Mouse (Mus musculus) thymus, postnatal 36 days (tissue): ENCODE measurements around the gene Clk1.

Source experiments
- DNase-seq, 2 experiments: peaks; one replicate each; pipeline ENCODE4 v3.0.0; 2022; ENCODE audit warnings: mixed read lengths in 2 of 2

Clk1 gene

DNA sequence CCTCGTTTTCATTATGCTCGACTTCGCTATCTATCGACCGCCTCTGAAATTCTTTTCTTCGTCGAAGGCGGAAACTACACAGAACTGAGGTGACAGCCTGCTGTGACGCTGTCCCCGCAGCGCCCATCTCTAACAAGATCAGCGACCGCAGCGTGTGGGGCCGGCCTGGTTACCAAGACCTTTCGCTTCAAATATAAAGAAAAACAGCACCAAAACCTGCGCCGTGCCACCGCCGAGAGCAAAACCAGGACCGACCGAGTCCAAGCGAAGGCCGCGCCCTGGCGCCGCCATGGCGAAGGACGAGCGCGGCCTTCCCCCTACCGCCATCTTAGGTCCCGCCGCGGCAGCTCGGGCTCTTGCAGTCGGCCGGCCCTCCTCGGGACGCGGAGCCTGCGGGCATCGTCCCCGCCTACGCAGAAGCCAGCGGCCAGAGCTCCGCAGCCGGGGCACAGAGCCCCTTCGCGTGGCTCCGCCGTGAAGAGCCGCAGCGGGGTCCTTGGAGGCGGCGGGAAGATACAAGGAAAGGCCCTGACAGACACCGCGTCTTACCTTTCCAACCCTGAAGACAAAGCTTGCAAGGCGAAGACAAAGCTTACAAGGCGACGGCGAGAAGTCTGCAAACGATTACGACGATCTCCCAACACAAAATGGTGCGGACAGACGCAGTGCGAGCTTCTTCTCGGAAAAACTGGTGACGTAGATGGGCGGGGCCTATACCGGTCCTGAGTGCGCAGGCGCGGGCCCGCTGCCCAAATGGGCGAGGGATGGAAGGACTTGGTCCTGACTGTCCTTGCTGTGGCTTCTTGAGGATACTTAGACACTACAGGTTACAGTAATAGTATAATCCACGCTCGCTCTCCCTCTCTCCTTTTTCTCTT, at the start of gene Clk1:
TSS of gene Clk1 (minus strand) at position 696 of the 878 bp plus-strand sequence.
- DNase-seq, result peak; percentile 93 to 95

GRCm38 (mm10) chr1:58465561-58465960, 41.7 kb upstream of the Clk1 start:
- DNase-seq, result no peak

- DNase-seq, result no peak
Measured at GRCm38 (mm10) chr1:58465042-58465441, 41.2 kb upstream of the Clk1 start.

GRCm38 (mm10) chr1:58463935-58464334, 40.1 kb upstream of the Clk1 start:
- DNase-seq, result no peak

- no peak for DNase-seq
Measured at GRCm38 (mm10) chr1:58460566-58460965, 36.7 kb upstream of the Clk1 start.

DNA sequence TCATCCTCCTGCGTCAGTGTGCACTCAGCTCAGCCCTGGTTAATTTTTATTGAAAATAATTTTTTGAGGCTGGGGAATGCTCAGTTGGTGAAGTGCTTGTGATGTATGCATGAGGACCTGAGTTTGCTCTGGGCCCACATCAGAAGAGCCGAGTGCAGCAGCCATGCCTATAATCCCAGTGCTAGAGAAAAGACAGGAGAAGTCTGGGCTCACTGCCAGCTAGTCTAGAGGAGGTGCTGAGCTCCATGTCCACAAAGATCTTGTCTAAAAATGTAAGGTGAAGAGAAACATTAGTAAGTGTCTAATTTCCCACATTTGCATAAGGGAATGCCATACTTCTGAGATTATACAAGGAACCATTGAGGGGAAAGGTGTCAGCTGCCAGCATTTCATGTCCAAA, 35.0 kb upstream of the Clk1 start:
- no peak for DNase-seq

- no peak for DNase-seq
Measured at GRCm38 (mm10) chr1:58458175-58458574, 34.3 kb upstream of the Clk1 start.

DNA sequence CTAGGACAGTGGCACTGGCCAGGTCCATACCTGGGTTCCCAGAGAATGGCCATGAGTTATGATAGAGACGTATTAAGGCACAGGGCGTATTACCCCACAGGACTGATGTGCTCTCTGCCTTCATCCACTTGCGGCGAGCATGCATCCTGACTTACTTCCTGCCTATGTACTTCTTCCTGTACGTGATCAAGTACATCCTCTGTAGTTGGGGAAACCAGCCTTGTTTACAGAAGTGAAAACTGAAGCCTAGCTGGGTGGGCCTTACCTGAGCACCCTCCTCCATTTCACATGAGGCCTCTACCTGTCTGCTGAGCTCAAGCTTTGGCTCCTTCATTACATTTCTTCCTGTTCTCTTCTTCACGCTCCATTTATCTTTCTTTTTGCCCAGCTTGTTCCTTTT, 30.4 kb upstream of the Clk1 start:
- DNase-seq, result no peak

DNA sequence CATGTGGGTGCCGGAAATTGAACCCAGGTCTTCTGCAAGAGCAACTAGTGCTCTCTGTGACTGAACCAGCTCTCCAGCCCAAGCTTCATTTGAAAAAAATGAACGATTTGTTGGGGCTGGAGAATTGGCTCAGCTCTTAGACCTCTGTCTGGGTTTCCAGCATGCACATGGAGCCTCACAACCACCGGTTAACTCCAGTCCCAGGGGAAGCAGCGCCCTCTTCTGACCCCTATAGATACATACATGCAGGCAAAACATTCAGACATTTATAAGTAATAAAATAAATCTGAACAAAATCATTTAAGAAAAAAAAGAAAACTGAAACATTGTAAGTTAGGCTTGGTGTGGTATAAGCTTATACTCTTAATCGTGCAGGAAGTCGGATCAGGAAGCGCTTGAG, 24.5 kb upstream of the Clk1 start:
- no peak for DNase-seq

DNA sequence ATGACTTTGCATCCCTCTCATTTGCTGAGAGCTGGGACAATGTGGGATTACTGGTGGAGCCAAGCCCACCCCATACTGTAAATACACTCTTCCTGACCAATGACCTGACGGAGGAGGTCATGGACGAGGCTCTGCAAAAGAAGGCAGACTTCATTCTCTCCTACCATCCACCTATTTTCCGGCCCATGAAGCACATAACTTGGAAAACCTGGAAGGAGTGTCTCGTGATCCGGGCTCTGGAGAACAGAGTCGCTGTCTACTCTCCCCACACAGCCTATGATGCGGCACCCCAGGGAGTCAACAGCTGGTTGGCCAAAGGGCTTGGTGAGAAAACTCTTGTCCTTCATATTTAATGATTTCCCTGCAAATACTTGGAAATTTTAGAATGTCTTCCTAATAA, 23.9 kb upstream of the Clk1 start:
- no peak for DNase-seq

DNA sequence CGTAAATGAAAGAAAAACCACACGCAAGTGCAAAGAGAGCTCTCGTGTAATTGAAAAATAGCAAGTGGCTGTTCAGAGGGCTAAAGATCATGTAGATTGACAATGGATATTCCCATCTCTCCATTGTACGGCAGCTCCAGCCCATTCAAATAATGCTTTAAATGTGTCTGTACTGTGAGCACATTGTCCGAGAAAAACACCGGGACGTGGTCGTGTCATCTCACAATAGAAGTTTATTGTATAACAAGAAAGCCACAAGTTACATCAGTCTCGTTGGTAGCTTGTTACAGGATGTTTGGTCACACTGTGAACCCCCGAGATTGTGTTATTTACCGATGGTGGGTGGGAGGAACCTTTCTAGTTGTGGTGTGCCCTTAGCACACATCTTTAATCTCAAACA, 22.0 kb upstream of the Clk1 start:
- no peak for DNase-seq

- peak; percentile 73 to 79 for DNase-seq
Measured at GRCm38 (mm10) chr1:58445143-58445722, 21.4 kb upstream of the Clk1 start, which contains the start of the genes Nif3l1 and Ppil3. Nif3l1 (plus strand) TSS chr1:58445151. Ppil3 (minus strand) TSS chr1:58445486.

DNA sequence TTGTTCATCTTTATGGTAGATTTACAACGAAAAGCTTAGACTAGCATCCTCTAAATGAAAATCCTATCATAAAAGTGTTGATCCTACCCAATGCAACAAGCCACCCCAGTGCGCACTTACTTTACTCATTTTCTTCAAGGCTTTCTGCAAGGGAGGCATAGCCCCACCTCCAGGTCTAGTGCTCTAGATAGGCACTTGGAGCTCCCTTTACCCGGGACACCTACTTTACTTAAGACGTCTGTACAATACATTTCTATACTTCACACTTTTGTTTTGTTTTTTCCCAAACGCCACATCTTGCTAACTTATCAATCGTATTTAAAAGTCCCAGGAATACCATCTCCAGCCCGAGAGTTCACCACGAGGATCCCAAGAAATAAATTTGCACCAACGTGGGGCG, 20.8 kb upstream of the Clk1 start:
- no peak for DNase-seq

DNA sequence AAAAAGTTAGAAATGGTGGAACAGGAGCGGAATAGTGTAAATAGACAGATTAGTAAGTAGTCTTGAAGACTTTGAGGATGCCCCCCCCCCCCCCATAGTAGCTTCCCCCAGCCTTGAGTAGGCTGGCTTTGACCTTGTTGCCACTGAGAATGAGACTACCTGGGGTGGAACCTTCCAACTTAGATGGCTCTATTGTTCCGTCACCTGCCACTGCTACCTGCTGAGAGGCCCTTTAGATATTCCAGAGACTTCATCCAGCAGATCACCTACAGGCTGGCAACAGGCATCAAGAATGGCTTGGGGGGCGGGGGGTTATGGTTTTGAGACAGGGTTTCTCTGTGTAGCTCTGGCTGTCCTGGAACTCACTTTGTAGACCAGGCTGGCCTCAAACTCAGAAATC, 685 bp upstream of the Clk1 start:
- no peak for DNase-seq

DNA sequence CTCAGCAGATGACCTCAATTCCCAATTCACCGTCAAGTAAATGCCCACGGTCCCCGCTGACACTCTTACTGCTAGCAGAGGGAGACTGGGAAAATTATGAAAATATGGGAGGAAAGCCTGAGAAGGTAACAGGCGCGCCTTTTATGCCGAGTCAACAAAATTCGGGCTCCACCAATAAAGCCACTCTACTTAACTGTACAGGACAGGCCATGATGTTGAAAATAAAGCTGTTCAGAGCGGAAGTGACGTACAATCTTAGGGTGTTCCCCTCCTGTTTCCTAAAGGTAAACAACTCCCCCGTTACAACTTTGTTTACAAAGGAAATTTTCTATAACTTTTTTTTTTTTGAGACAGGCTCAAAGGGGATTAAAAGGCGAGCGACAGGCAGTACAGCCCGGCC, 987 bp downstream of the Clk1 start:
- peak; percentile 15 to 17 for DNase-seq

DNA sequence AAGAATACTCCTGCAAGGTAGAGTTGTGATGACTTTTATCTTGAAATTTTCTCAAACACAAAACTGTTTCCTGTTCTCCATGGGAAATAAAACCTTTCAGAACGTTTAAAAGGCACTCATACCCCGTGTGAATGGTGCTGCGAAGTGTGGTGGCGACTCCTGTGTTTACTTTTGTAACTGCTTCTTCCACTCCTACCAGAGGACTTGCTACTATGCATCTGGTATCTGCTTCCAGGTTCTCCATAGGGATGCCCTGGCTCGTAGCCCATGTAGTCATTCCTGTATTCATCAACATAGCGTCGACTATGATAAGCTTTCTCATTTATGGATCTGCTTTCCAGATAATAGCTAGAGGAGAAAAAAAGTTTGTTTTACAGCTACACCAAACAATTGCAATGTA, 2.9 kb downstream of the Clk1 start:
- no peak for DNase-seq

DNA sequence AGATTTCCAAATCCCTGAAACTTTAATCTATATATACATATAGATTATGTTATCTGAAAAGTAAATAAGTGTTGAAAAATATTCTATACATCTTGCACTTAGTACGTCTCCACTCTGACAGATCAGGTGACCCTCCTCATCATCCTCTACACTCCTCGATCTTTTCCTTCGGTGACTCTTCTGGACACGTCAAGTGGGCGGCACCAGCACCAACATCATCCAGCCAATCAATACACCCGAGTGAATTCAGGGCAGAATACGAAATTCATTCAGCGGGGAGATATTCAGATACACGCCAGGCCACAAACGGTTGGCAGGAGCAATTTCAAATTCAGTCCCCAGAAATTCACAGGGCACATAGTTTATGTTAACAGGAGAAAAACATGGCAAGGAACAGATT, 3.8 kb downstream of the Clk1 start:
- no peak for DNase-seq

DNA sequence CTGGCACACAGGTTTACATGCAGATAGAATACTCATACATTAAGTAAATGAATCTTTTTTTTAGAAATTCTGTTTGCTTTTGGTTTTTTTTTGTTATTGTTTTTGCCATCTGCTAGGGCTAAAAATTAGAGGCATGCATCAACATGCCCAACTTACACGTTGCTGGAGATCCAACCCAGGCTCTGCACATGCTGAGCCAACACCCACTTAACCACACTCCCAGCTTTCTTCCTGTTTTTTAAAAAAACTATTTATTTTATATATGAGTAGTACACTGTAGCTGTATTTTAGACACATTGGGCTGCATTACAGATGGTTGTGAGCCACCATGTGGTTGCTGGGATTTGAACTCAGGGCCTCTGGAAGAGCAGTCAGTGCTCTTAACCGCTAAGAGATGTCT, 7.8 kb downstream of the Clk1 start:
- no peak for DNase-seq

DNA sequence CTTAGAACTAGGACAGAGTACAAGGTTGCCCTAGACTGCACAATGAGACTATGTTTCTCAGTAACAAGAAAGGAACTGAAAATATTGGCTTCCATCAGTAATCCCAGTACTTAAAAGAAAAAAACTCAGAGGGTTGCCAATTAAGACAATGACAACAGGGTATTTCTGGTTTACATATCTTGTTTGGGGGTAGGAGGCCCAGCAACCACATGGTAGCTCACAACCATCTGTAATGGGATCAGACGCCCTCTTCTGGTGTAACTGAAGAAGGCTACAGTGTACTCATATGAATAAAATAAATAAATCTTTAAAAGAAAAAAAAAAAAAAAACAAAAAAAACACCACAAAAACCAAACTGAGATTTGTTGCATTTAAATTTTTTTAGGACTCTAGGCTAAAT, 8.4 kb downstream of the Clk1 start:
- DNase-seq, result no peak

DNA sequence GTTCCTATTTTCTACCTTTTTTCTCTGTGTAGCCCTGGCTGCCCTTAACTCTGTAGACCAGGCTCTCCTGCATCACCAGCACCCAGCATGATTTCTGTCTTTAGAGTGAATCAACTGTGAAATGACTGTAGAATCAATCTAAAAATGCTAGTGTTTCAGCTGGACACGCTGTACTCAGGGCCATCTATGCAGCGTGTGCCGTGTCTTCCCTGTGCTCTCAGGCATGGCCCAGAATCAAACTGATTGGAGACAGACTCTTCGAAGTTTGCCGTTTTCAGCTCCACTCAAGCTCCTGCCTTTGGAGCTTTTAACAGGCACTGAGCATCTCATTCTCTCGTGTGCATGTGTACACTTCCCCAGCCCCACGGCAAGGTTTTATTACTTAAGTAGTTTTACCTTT, 13.1 kb downstream of the Clk1 start:
- DNase-seq, result no peak

GRCm38 (mm10) chr1:58410198-58410588, 13.7 kb downstream of the Clk1 start:
- DNase-seq, result no peak

DNA sequence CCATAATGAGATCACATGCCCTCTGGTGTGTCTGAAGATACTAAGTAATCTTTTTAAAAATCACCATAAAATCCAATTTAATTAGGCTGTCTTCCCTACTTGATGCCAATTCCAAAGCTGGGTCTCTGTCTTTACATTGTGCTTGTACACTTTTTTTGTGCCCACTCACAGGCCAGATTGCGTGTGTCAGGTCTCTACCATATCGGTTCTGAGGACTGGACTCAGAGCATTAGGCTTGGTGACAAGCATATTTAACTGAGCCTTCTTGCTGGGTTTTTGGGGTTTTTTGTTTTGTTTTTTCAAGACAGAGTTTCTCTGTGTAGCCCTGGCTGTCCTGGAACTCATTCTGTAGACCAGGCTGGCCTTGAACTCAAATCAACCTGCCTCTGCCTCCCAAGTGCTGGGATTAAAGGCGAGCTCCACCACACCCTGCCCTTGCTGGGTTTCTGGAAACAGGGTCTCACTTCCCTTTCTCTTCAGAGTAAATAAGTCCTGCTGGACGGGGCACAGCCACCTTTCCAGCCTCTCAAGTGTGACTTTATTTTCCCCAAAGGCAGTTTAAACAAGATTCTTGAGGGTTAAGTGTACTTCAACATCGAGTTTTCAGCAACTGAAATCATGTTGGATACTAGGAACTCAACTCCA, 14.2 kb downstream of the Clk1 start:
- DNase-seq, result no peak

GRCm38 (mm10) chr1:58408141-58408540, 15.7 kb downstream of the Clk1 start:
- DNase-seq, result no peak

- no peak for DNase-seq
Measured at GRCm38 (mm10) chr1:58407321-58407720, 16.5 kb downstream of the Clk1 start.
